Mouse (Mus musculus): Measurements from ENCODE around the gene Hdac9. TPM values are rescaled to one million over a fixed set of nuclear protein-coding genes. Genes with fewer than 3 reads are reported as not detected.

The Hdac9 gene
- total RNA-seq, 2 experiments from 2014 or later = 0.94 to 1.7 TPM

DNA sequence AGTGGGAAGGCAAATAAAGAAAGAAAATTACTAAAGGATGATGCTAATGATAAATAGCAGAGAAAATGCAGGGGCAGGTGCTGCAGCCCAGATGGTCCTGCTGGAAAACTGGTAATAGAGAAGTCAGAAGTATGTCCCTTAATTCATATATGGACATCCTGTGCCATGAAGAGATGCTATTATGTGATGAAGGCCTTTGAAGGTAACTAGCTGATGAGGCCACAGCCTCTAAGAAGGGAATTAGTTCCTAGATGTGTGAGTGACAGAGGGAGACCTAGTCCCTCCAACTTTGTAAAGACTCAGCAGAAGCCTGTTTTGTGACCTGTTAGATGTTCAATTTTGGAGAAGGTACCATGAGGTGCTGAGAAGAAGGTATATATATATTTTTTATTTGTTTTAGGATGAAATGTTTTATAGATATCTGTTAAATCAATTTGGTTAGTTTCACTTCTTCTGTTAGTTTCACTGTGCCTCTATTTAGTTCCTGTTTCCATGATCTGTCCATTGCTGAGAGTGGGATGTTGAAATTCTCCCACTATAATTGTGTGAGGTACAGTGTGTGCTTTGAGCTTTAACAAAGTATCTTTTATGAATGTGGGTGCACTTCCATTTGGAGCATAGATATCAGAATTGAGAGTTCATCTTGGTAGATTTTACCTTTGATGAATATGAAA lies 721.6 kb downstream of the Hdac9 start:
- ATAC-seq (replicated peaks; ENCODE audit: low FRiP score, poor library complexity, severe bottlenecking) = no peak

DNA sequence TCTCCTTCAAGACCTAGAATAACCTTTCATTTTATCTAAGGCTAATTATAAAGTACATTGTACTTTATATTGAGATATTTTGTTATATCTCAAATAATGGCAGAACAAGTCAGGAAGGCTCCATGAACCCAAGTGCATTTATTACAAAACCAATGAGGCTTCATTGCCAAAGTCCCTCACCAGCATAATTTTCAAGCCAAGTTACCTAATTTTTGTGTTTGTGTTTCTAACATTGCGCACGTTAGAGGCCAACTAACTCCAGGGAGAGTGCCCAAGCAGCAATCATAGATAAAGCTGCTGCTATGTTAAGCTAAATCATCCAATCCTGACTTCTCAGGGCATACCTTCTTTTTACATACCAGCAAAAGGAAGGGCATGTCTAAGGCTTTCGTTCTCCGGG lies 722.8 kb downstream of the Hdac9 start:
- no peak for ATAC-seq (replicated peaks; ENCODE audit: low FRiP score, poor library complexity, severe bottlenecking)

DNA sequence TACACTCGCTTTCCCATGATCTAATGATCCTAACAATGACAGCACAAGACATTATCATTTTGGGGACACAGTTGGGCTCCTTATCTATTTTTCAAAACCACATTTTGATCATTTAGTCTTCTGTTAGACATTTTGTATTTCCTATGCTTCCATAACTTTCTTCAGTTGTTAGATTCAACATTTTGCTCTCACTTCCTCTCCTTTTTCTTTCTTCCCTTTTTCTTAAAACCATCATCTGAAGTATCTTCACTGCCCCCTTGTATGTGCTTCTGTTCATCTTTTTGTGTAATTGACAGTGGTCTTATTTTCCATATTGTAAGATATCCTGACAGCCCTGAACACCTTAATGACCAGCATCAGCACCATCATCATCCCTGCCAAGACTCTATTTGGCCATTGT lies 725.6 kb downstream of the Hdac9 start:
- ATAC-seq (replicated peaks; ENCODE audit: low FRiP score, poor library complexity, severe bottlenecking) = no peak

DNA sequence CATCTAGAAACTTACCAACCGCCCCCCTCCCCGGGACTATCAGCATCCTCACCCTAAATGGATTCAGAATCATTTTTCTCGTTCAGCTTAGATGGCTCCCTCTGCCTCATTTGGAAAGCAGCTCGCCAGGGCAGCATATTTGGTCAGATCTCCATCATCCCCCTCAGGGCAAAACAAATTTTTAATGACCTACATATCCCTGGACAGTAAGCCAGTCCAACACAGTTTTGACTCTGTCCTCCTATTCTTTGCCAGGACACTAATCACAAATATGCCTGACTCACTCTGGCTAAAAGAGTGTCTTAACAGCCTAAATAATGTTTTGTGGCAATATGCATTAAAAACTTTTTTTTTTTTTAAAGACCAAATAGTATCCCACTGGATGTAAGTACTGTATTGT lies 738.0 kb downstream of the Hdac9 start:
- no peak for ATAC-seq (replicated peaks; ENCODE audit: low FRiP score, poor library complexity, severe bottlenecking)

DNA sequence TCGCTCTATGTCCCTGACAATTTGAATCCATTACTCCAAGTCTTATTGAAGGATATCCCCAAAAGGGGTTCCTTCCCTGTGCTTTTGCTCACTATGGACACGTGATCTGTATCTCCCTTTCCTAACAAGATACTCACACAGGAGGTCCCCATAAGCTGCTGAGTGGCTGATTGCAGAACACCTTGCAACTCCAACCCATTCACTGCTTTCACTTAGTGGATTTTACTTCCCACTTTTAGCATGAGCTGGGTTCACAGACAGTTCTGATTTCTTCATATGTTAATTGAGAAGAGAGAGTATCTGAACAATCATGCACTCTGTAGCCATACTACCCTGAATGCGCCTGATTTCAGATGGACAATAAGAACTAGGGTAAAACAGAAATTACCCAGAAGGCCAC lies 740.1 kb downstream of the Hdac9 start:
- ATAC-seq (replicated peaks; ENCODE audit: low FRiP score, poor library complexity, severe bottlenecking) = no peak

DNA sequence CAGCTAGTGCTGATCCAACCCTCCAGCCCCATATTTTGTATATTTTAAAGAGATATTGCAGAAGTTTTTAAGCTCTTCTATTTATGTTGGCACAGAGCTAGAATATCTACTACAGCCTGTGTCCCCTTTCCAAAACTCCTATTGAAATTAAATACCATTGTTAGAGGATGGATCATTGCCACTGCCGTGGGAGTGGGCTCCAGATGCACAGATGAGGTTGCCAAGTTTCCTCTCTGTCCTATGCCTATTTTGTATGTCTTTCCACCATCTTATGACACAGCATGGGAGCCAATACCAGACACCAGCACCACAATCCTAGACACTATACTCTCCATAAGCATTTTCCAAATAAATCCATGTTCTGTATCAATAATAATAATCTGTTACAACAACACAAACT lies 743.9 kb downstream of the Hdac9 start:
- ATAC-seq (replicated peaks; ENCODE audit: low FRiP score, poor library complexity, severe bottlenecking) = no peak

DNA sequence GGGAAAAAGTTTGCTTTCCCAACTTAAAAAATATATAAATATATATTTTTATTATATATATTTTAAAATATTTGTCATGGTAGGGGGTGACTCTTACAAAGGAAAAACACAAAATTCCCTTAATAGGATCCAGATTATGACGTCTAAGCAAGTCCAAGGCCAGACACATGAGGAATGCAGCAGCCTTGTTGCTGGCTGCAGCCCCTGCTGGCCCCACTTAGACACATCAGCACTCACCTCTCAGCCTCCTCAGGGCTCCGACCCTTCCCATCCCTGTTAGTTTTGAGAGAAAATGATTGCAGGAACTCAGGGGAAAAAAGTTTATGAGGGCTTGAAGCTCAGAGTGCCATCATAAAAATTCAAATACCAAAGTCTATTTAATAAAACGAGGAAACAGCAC lies 746.3 kb downstream of the Hdac9 start:
- ATAC-seq (replicated peaks; ENCODE audit: low FRiP score, poor library complexity, severe bottlenecking) = no peak

DNA sequence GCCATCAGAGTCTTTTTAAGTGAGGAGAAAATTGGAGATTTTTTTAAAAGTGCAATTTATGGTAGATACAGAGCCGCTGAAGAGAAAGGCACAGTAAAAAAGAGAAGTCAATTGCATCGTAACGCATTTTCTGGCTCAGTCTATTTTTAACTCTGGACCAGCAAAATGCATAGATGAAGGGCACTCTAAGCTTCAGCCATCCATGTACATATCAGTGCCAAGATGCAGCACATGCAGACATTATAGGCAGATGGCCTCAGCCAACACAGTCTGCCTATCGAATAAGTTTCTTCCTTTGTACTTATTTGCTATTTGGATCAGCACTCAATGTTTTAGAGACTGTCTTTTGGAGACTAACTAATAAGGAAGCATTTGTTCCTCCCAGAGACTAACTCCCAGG lies 751.2 kb downstream of the Hdac9 start:
- ATAC-seq (replicated peaks; ENCODE audit: low FRiP score, poor library complexity, severe bottlenecking) = no peak

DNA sequence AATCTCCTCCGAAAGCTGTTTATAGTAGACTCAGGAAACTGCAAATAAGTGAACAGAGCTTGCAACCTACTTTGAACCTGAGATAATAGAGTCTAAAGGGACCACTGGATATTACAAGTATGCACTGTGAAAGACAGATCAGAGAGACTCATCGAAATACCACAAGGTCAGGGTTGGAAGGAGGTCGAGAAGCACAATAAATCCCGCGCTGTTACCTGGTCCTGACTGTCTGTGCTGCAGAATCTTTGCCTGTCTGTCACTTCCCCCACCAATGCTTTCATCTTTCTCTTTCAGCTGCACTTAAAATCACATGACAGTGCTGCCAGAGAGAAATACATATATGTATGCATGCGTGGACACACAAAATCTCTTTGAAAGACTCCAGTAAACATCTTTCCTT lies 760.6 kb downstream of the Hdac9 start:
- ATAC-seq (replicated peaks; ENCODE audit: low FRiP score, poor library complexity, severe bottlenecking) = no peak

DNA sequence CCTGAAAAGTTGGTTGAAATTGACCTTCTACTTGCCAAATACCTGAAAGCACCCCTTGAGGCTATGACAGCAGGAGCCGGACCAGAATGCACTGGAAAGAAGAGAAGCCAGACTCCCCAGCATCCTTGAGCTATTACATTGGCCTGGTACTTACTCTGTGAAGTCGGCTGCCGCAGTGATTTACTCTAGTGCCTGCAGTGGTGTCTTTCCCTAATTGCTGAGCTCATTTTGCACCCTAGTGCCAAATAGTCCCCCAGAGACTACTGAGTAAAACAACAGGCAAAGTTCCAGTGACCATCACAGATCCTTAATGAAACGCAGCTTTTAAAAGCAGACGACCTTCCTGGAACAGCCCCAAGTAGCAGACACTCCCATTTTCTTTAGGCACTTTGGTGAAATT lies 761.2 kb downstream of the Hdac9 start:
- ATAC-seq (replicated peaks; ENCODE audit: low FRiP score, poor library complexity, severe bottlenecking) = no peak

DNA sequence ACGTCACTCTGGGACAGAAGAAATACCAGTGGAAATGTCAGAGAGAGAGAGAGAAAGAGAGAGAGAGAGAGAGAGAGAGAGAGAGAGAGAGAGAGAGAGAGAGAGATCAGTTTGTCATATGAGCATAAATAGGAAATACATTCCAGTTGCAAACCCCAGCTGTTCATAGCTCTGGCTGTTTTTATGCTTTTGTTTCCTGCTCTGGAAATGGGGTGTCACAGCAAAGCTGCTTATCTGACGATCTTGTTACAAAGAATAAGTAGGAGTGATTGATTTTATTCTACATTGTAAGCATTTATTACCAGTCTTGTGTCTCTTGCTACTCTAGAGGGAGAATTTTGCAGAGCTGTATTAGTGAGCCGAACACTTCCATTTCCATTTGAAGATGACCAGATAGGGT lies 762.1 kb downstream of the Hdac9 start:
- no peak for ATAC-seq (replicated peaks; ENCODE audit: low FRiP score, poor library complexity, severe bottlenecking)

DNA sequence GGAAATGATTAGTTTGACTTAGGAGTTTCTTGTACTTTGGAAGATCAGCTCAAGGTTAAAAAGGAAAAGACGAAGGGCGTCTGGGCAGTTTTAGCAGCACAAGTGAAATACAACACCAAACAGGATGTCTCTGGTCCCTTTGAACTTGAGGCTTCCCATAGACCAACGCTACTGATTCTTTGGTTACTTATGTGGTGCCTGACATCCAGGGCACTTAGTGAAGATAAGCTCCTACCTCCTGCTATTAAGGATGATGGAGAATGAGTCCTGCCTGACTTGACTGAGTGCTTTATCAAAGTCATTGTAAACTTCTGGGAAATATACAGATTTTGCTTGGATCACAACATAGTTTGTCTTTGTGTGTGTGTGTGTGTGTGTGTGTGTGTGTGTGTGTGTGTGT lies 765.6 kb downstream of the Hdac9 start:
- ATAC-seq (replicated peaks; ENCODE audit: low FRiP score, poor library complexity, severe bottlenecking) = no peak

DNA sequence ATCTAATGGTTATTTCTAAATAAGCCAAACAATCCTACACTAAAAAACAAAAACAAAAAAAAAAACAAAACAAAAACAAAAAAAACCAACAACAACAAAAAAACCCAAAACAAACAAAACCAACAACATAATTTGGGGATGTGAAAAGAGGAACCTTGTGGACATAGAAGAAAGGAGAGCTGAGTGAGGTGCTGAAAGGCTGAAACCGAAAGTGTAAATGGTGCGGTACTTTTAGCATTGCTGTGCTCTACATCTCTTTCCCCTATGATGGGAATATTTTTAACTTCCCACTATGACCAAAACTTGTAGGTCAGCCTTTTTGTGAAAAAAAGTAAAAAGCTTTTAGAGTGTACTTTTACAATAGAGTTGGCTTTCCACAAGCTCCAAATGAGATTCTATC lies 774.2 kb downstream of the Hdac9 start:
- no peak for ATAC-seq (replicated peaks; ENCODE audit: low FRiP score, poor library complexity, severe bottlenecking)

DNA sequence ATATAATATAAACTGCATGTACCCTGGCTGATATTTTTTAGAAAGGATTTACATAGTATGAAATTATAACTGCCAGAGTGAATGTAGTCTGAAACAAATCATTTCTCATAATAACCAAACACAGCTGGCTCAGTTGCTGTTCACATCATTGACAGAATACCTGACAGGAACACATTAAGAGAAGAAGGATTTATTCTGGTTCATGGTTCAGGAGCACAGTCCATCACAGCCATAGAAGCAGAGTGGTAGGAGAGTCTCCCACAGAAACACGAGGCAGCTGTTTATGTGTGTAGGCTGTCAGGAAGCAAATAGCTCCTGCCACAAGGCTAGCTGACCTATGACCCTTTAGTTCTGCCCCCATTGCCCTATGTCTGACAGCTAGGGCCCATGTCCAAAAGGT lies 803.6 kb downstream of the Hdac9 start:
- ATAC-seq (replicated peaks; ENCODE audit: low FRiP score, poor library complexity, severe bottlenecking) = no peak

DNA sequence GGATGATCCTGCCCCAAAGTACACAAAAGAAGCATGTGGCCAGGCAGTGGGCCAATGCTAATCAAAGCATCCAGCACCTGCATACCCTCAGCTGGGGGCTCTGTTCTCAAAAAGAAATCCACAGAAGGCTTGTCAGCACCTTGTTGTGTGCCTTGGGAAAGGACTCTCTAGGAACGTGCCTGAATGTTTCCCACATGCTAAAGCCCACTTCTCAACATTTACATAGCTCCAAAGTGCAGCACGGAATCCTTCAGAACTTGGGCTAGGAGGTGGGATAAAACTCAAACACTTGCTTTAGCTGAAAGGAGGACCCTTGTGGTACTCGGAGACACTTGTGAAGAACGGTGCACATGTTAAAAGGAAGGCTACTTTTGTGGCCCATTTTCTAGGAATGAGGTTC lies 823.9 kb downstream of the Hdac9 start:
- no peak for ATAC-seq (replicated peaks; ENCODE audit: low FRiP score, poor library complexity, severe bottlenecking)

DNA sequence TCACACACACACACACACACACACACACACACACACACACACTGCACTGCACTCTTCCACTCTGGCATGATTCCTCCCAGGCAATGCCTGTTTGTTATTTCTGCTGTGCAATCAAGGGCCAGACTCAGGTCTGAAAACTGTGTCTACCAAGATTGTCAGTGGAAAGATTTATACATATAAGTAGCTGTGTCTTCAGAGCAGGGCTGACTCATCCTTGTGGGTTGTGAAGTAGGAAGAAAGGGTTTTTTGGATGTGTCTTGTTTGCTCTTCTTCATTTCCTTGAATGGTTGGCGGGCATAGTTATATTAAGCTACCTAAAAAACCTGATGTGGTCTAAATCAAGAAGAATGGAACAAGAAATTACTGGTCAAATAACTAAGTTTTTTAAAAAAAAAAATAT lies 825.0 kb downstream of the Hdac9 start:
- ATAC-seq (replicated peaks; ENCODE audit: low FRiP score, poor library complexity, severe bottlenecking) = no peak

DNA sequence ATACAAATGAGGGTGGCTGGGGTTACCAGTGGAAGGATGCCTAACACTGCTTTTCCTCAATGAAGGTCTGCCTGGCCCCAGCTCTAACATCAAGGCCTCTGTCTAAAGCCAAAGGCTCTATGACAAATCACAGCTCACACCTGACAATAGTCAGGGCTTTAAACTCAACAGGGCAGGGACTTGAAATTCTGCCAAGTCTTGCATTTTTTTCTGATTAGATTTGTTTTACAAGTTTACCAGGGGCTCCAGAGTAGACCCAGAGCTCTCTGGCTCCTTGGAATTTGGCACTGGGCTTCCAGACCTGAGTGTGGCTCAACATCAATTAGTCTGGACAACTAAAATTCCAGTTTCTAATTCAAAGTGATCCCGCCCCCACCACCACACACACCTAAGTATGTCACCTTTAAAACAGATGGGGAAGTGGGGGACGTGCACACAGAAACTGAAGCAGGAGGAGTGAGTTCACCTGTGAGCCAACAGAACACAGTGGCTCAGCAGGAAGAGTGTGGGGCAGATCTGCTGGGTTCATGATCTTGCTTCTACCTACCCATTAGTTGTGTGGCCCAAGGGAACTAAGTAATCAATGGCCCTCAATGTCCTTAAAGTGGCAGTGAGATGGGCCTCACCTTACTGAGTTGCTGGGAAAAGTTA lies 829.5 kb downstream of the Hdac9 start:
- ATAC-seq (replicated peaks; ENCODE audit: low FRiP score, poor library complexity, severe bottlenecking) = no peak

DNA sequence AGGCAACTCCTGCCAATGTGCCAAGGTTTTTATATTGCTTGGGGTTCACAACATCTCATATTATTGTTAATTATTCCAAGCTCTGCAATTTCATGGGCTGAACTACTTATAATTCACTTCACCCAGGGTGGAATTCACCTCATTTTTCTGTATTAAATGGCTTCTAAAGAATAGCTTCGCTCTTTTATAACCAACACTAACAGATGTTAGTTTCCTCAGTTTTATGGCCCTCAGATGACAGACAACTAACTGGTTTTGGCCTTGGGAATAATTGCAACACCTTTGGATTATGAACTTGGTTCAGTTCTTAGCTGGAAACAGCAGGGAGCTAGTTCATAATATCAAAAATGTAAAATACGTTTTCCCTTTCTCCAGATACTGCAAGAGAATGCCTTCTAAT lies 839.9 kb downstream of the Hdac9 start:
- ATAC-seq (replicated peaks; ENCODE audit: low FRiP score, poor library complexity, severe bottlenecking) = no peak

DNA sequence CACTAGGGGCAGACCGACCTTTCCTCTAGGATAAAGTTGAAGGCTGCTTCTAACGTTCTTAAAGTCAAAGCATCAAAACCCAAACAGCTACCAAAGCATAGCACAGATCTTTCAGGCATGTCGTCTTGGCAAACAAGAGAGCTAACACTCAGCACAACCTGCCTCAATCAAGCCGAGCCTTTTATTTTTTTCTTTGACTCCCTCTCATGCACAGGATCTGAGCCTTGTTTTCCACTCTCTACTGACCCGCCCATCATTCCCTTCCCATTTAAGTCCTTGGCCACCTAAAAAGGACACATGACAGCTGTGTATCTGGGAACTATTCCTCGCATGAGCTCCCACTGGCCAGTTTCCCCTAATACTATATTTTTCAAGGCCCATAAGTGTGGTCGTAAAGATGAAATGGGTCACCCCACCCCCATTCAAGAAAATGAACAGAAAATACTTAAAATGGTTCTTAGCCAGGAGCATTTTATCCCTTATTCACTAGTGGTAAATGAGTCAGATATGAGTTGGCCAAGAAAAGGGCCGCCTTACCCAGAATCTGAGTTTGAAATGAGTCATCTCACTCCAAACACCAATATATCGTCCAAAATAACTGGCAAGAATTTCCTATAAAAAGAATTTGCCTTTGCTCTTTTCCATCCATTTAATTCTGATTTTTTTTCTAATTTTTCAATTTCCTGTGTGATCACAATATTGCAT lies 840.9 kb downstream of the Hdac9 start:
- ATAC-seq (replicated peaks; ENCODE audit: low FRiP score, poor library complexity, severe bottlenecking) = no peak

DNA sequence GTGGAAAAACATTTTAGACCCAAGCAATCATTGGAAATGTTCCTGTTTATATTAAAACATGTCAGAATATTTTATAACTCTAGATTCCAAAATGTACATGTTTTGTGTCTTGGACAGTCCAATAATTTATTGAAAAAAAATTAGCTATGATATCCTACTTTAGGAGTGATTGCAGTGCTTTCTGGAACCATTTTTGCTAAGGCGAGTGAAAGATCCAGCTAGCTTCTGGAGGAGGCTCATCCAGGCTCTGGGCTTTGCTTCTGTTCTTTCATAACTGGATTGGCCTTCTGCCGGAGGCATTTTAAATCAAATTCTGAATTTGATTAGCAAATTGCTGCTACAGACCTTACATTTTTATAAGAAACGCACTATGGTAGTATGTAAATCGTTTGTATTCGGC lies 864.4 kb downstream of the Hdac9 start:
- no peak for ATAC-seq (replicated peaks; ENCODE audit: low FRiP score, poor library complexity, severe bottlenecking)

DNA sequence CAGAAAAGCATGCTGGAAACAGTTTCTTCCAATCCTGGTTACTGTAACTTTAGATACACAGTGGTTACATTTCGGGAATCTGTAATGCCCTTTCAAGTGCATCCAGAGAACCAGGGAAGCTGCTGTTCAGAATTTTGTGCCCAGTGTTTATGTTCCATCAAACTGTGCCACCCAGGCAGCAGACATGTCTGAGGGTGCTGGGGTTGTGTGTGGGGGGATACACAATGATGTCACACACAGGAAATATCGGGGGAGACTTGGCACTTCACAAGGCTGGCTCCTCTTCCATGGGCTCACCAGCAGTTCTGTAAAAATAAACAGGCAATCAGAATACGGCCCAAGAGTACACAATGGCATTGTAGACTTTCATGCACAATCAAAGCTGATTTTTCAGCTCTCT lies 864.9 kb downstream of the Hdac9 start:
- no peak for ATAC-seq (replicated peaks; ENCODE audit: low FRiP score, poor library complexity, severe bottlenecking)

All from erythroblast, adult 5-6 weeks (primary cell).